Mouse (Mus musculus) retina, postnatal 1 day (tissue): ENCODE results near the gene Lsm3.

Experiments used
- DNase-seq: peaks from one replicate; pipeline ENCODE4 v3.0.0-alpha.2; 2012

Gene Lsm3

GRCm38 (mm10) chr6:91559371-91559770 lies 43.6 kb downstream of the Lsm3 start:
- no peak for DNase-seq

GRCm38 (mm10) chr6:91560186-91560585 lies 44.5 kb downstream of the Lsm3 start:
- DNase-seq: no peak

- DNase-seq: no peak
These were observed 47.3 kb downstream of the Lsm3 start for GRCm38 (mm10) chr6:91563031-91563430.

- no peak for DNase-seq
These were observed 50.7 kb downstream of the Lsm3 start for GRCm38 (mm10) chr6:91566407-91566806.
